Mouse (Mus musculus) ES-Bruce4 (cell line): Measurements from ENCODE around the gene Trex1. TPM values are rescaled to one million over a fixed set of nuclear protein-coding genes. Genes with fewer than 3 reads are reported as not detected.

Experiments used
- H3K27ac ChIP-seq: 2 replicates; pipeline ENCODE4 v1.5.1; 2012; ENCODE audit warnings: low read length, inconsistent platforms; ENCODE audit not compliant: insufficient read depth
- H3K27me3 ChIP-seq: 2 replicates; pipeline ENCODE4 v1.6.1; 2012; ENCODE audit warnings: mild to moderate bottlenecking, low read length, inconsistent platforms; ENCODE audit not compliant: control insufficient read depth, poor library complexity, insufficient read depth, severe bottlenecking
- H3K36me3 ChIP-seq: 2 replicates; pipeline ENCODE4 v1.6.1; 2012; ENCODE audit warnings: inconsistent platforms, mild to moderate bottlenecking, low read length, moderate library complexity; ENCODE audit not compliant: control insufficient read depth, poor library complexity, insufficient read depth, severe bottlenecking
- H3K4me1 ChIP-seq: one replicate; pipeline ENCODE4 v1.8.1; 2011; ENCODE audit warnings: low read length; ENCODE audit not compliant: control insufficient read depth, insufficient read depth
- H3K4me3 ChIP-seq: 2 replicates; pipeline ENCODE4 v1.5.1; 2011; ENCODE audit warnings: low read depth, mild to moderate bottlenecking, low read length
- H3K9ac ChIP-seq: 2 replicates; pipeline ENCODE4 v1.6.1; 2012; ENCODE audit warnings: low read depth, mild to moderate bottlenecking, inconsistent platforms; ENCODE audit not compliant: poor library complexity, severe bottlenecking
- H3K9me3 ChIP-seq: replicated peaks from 2 replicates; pipeline ENCODE4 v1.6.1; 2012; ENCODE audit warnings: mild to moderate bottlenecking, low read length, inconsistent platforms; ENCODE audit not compliant: control insufficient read depth, poor library complexity, insufficient read depth, severe bottlenecking
- CTCF ChIP-seq: IDR thresholded peaks from one replicate; pipeline ENCODE4 v1.8.1; 2011; ENCODE audit warnings: low read depth, low read length
- EP300 ChIP-seq: IDR thresholded peaks from 2 replicates; pipeline ENCODE4 v1.6.1; 2011; ENCODE audit warnings: low read depth, low read length; ENCODE audit not compliant: insufficient read depth
- POLR2A ChIP-seq: IDR thresholded peaks from one replicate; pipeline ENCODE4 v1.8.1; 2011; ENCODE audit warnings: low read length; ENCODE audit not compliant: insufficient read depth
- polyA plus RNA-seq: library from polyadenylated mRNA; stranded (reverse); fragments of >200 nt; gene quantifications from 2 replicates; pipeline ENCODE4 v1.2.4, GENCODE M21; 2011; ENCODE audit warnings: low read depth; ENCODE audit not compliant: missing spikeins, insufficient read depth, insufficient read length

Trex1 gene
- polyA plus RNA-seq, 1 experiment, result not detected

DNA sequence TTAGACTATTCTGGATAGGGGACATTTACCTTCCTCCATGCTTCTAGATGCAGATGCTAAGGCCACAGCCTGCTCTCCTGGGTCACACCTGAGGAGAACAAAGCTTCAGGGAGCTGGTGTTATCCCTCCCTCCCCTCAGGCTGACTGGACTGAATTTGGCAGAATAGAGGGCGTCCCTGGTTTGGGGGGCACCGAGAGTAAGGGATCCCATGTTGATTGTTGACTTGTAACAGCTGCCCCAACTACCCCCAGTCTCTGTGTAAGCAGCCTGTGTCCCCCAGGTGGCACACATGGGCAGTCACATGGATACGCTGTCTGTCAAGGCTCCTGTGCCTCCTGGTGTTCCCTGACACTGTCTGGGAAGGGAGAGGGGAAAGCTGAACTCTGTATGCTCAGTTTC, 31.1 kb downstream of the Trex1 start:
- Histone ChIP-seq H3K36me3 (no peaks in the 10 kb centered on the region), H3K9ac (no peak overlapping the region), H3K27me3 (no peaks in the 10 kb centered on the region), H3K9me3 (no peaks in the 10 kb centered on the region), H3K27ac (no peak overlapping the region), H3K4me1 (peaks cover 2% of the 10 kb centered on the region), H3K4me3 (no peak overlapping the region)
- TF ChIP-seq POLR2A (no peak), EP300 (no peak), CTCF (no peak)

- H3K9me3 ChIP-seq, result no peaks in the 10 kb centered on the region
- no peaks in the 10 kb centered on the region for H3K36me3 ChIP-seq
- H3K27me3 ChIP-seq, result no peaks in the 10 kb centered on the region
- H3K27ac ChIP-seq, result no peak overlapping the region
- no peak overlapping the region for H3K9ac ChIP-seq
- no peak overlapping the region for H3K4me3 ChIP-seq
- TF ChIP-seq POLR2A (no peak), EP300 (no peak), CTCF (no peak)
- H3K4me1 ChIP-seq, result peaks cover 2% of the 10 kb centered on the region
Observed at GRCm38 (mm10) chr9:109027521-109027920, 32.0 kb downstream of the Trex1 start.

- Histone ChIP-seq H3K9me3 (no peaks in the 10 kb centered on the region), H3K27me3 (no peaks in the 10 kb centered on the region), H3K4me1 (no peaks in the 10 kb centered on the region), H3K9ac (no peak overlapping the region), H3K27ac (no peak overlapping the region), H3K36me3 (no peaks in the 10 kb centered on the region), H3K4me3 (no peak overlapping the region)
- TF ChIP-seq EP300 (no peak), POLR2A (no peak), CTCF (no peak)
Observed at GRCm38 (mm10) chr9:109022866-109023685, 36.5 kb downstream of the Trex1 start.

GRCm38 (mm10) chr9:109021428-109021827, 38.1 kb downstream of the Trex1 start:
- TF ChIP-seq EP300 (no peak), CTCF (no peak), POLR2A (no peak)
- H3K9me3 ChIP-seq, result no peaks in the 10 kb centered on the region
- no peak overlapping the region for H3K4me3 ChIP-seq
- no peak overlapping the region for H3K9ac ChIP-seq
- H3K36me3 ChIP-seq, result no peaks in the 10 kb centered on the region
- no peaks in the 10 kb centered on the region for H3K4me1 ChIP-seq
- H3K27me3 ChIP-seq, result no peaks in the 10 kb centered on the region
- H3K27ac ChIP-seq, result no peak overlapping the region

DNA sequence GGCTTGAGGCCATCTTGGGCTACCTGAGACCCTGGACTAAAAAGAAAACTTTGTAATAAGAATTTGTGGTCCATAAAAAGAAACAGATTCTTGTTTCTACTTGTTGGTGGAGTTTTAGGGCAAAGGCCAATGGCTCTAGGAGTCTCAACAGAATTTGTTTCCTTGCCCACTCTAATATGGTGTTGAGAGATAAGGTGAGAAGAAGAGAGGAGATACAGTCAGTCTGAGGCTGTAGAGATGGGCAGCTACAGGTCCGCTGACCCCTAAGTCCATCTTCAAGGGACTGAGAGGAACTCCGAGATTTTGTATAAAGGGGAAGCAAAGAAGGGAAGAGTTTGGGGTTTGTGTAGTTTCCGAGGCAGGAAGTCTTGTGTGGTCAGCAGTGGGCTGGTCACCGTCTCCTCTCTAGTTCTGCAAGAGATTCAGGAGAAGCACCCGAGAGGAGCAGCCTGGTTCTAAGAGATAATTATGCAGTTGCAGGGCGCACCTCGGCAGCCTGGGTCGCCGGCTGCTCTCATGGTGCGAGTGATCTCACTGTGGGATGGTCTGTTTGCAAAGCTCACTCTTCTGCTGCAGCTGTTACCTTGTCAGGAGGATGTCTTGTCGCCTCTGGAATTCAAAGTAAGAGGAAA, 42.4 kb downstream of the Trex1 start:
- no peak for TF ChIP-seq POLR2A
- TF ChIP-seq CTCF, result no peak
- no peak for TF ChIP-seq EP300
- Histone ChIP-seq H3K4me1 (no peaks in the 10 kb centered on the region), H3K27ac (no peak overlapping the region), H3K27me3 (no peaks in the 10 kb centered on the region), H3K9me3 (no peaks in the 10 kb centered on the region), H3K9ac (no peak overlapping the region), H3K36me3 (no peaks in the 10 kb centered on the region), H3K4me3 (no peak overlapping the region)

DNA sequence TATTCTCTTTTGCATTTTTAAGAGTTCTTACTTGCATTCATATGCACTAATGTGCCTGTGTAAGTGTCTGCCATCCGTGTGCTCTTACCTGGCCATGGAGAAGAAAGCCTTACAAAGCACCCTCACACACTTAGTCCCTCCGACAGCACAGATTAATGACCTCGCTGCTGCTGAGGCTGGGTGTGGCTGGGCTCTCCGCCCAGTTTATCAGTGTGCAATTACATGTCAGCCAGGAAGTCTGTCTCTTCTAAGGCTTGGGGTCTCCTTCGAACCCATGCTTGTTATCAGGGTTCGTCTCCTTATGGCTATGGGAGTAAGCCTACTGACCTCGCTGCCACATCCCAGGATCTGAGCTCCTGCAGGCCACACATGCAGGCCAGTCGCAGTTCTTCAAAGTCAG, 44.1 kb downstream of the Trex1 start:
- no peaks in the 10 kb centered on the region for H3K4me1 ChIP-seq
- no peak overlapping the region for H3K4me3 ChIP-seq
- no peak overlapping the region for H3K27ac ChIP-seq
- H3K36me3 ChIP-seq, result no peaks in the 10 kb centered on the region
- TF ChIP-seq EP300 (no peak), POLR2A (no peak), CTCF (no peak)
- no peaks in the 10 kb centered on the region for H3K9me3 ChIP-seq
- H3K9ac ChIP-seq, result no peak overlapping the region
- no peaks in the 10 kb centered on the region for H3K27me3 ChIP-seq
